Mouse (Mus musculus) liver, postnatal 0 days (tissue): ENCODE data around the gene Dzip1l. TPM values are rescaled to one million over a fixed set of nuclear protein-coding genes. Genes with fewer than 3 reads are reported as not detected.

Experiments
- ATAC-seq: fragments of 200-750 bp; cut with Nextera tagmentation; 2 replicates; pipeline ENCODE4 v1.8.0; 2017; ENCODE audit warnings: mild to moderate bottlenecking, moderate library complexity
- DNase-seq: peaks from one replicate; pipeline ENCODE4 v3.0.0-alpha.2; 2016
- H3K27ac ChIP-seq: fragments of 300-500 bp; sonication (generic); 2 replicates; pipeline ENCODE4 v1.5.1; 2014; ENCODE audit warnings: antibody characterized with exemption, moderate library complexity, mild to moderate bottlenecking, low read depth
- H3K27me3 ChIP-seq: fragments of 300-500 bp; sonication (generic); 2 replicates; pipeline ENCODE4 v1.6.1; 2014; ENCODE audit warnings: low read length, control low read depth, mixed read lengths; ENCODE audit not compliant: insufficient read depth
- H3K36me3 ChIP-seq: fragments of 300-500 bp; sonication (generic); replicated peaks from 2 replicates; pipeline ENCODE4 v1.6.1; 2014; ENCODE audit warnings: mild to moderate bottlenecking, control low read depth, low read length, moderate library complexity, mixed read lengths; ENCODE audit not compliant: insufficient read depth
- H3K4me1 ChIP-seq: fragments of 300-500 bp; sonication (generic); 2 replicates; pipeline ENCODE4 v1.6.1; 2014; ENCODE audit warnings: antibody characterized with exemption, mild to moderate bottlenecking, control low read depth; ENCODE audit not compliant: insufficient read depth
- H3K4me2 ChIP-seq: fragments of 300-500 bp; sonication (generic); 2 replicates; pipeline ENCODE4 v1.6.1; 2014; ENCODE audit warnings: low read depth, mild to moderate bottlenecking, low read length, moderate library complexity, mixed read lengths
- H3K4me3 ChIP-seq: fragments of 300-500 bp; sonication (generic); 2 replicates; pipeline ENCODE4 v1.5.1; 2014; ENCODE audit warnings: low read depth, low read length
- H3K9ac ChIP-seq: fragments of 300-500 bp; sonication (generic); replicated peaks from 2 replicates; pipeline ENCODE4 v1.6.1; 2014; ENCODE audit warnings: mild to moderate bottlenecking, moderate library complexity
- H3K9me3 ChIP-seq: fragments of 300-500 bp; sonication (generic); 2 replicates; pipeline ENCODE4 v1.6.1; 2016; ENCODE audit warnings: mild to moderate bottlenecking, control low read depth, low read length, mixed read lengths
- CTCF ChIP-seq: sonication (generic); IDR thresholded peaks from 2 replicates; pipeline ENCODE4 v1.5.1; 2016; ENCODE audit warnings: antibody characterized with exemption, low read depth
- EP300 ChIP-seq: IDR thresholded peaks from 2 replicates; pipeline ENCODE4 v1.6.1; 2016; ENCODE audit warnings: antibody characterized with exemption, low read depth, mild to moderate bottlenecking
- WGBS: fragments of 180-500 bp; shearing (Covaris S2); extraction: QIAGEN DNeasy Blood & Tissue Kit; methylation state at CpG from one replicate; pipeline ENCODE4 v1.1.7; 2014; ENCODE audit not compliant: insufficient replicate concordance; 5-methylcytosine and 5-hydroxymethylcytosine counted together
- polyA plus RNA-seq: library from polyadenylated mRNA; unstranded; fragments of >200 nt; fragmentation: Nextera tagmentation; extraction: Ambion mirVana; gene quantifications from 2 replicates; pipeline ENCODE4 v1.2.1, GENCODE M21; 2015

The Dzip1l gene
- polyA plus RNA-seq, 1 experiment from 2014 or later, result 0.73 TPM

DNA sequence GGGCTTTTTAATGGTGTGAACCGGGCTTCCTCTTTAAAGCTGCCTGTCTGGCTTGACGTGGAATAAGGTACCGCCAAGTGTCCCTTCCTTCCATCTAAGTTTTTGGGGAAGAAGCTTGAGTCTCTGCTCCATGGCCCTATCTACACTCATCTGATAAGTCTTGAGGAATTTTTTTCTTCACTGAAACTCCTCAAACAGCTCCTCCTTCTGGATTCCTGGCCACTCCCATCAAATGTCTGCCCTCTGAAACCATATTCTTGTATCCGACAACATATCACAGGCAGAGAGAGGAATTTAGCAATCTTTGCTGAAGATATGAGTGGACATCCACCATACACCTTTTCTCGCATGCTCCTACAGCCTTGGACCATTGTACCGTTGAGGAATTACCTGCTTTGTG is 77.0 kb downstream of the Dzip1l start:
- Histone ChIP-seq H3K4me1 (peaks cover 2% of the 10 kb centered on the region; the same call in 1 of the 2 replicates), H3K4me3 (no peak overlapping the region), H3K9ac (no peak overlapping the region), H3K9me3 (no peaks in the 10 kb centered on the region), H3K4me2 (no peak overlapping the region), H3K36me3 (no peaks in the 10 kb centered on the region), H3K27ac (no peak overlapping the region), H3K27me3 (no peaks in the 10 kb centered on the region)
- DNase-seq (no peak), ATAC-seq (no peak)
- 78% methylated on average over 6 of the region's 6 CpGs for WGBS
- TF ChIP-seq EP300 (no peak), CTCF (no peak)

DNA sequence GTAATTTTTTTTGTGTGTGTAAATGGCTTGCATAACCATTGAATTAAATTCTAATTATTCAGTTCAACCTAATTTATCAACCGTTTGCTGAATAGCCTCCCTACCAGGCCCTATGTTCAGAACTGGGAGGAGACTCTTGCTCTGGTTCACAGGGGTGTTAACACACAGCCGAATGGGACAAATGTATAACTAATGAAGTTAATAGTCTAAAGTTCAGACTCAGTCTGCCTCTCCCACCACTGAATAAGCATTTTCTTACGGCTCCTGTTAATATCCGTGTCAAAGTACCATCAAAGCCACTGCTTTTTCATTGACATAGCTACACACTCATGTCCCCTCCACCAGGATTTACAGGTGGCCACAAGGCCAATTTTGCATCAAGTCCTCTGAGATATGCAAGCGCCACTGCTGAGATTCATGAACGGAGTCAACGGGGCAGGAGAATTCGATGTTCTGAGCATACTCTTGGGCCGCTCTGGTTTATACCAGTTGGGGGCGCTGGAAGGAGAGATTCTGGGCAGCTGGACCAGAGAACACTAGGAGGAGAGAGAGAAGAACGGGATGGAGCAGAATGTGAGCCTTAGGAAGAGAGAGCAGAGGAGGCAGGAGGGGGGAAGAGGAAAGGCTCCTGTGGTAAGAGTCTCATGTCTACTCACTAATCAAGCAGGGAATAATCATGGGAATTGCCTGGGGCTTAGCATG is 78.3 kb downstream of the Dzip1l start:
- Histone ChIP-seq H3K4me2 (no peak overlapping the region), H3K36me3 (no peaks in the 10 kb centered on the region), H3K4me1 (no peaks in the 10 kb centered on the region), H3K27ac (no peak overlapping the region), H3K9me3 (no peaks in the 10 kb centered on the region), H3K4me3 (no peak overlapping the region), H3K9ac (no peak overlapping the region), H3K27me3 (no peaks in the 10 kb centered on the region)
- no peak for ATAC-seq
- DNase-seq, result no peak
- no peak for TF ChIP-seq CTCF
- no peak for TF ChIP-seq EP300
- 68% methylated on average over 11 of the region's 11 CpGs for WGBS

DNA sequence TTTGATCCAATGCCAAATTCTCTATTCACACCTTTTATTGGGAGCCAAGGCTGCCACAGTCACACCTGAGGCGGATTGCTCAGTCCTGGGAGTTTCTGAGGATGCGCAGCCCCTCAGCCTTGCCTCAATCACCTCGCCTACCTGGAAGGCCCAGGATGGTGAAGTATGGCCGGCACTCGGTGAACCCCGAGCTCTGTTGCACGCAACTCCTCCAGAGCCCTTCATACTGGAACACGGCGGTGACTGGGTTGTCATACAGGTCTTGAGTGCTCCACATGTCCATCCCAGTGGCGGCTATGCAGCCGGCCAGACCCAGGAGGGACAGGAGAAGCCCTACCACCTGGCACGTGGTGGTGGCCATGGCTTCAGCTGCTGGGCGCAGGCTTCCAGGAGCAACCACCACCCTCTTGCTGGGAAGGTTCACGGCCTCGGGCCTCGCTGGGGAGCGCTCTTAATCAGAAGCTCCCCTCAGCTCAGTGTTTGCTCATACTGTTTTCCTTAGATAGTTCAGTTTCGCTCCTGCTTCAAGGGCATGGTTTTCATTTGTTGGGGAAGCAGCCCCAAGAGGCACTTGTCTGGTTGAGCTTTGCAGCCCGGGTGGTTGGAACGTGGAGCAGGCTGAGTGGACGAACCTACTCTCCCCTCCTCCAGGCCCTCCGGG is 80.4 kb downstream of the Dzip1l start:
- H3K4me2 ChIP-seq, result no peak overlapping the region
- no peaks in the 10 kb centered on the region for H3K9me3 ChIP-seq
- no peak for ATAC-seq
- DNase-seq, result no peak
- 74% methylated on average over 22 of the region's 22 CpGs for WGBS
- no peak overlapping the region for H3K4me3 ChIP-seq
- no peak overlapping the region for H3K27ac ChIP-seq
- no peaks in the 10 kb centered on the region for H3K27me3 ChIP-seq
- no peak overlapping the region for H3K9ac ChIP-seq
- H3K4me1 ChIP-seq, result no peaks in the 10 kb centered on the region
- no peak for TF ChIP-seq EP300
- no peak for TF ChIP-seq CTCF
- H3K36me3 ChIP-seq, result no peaks in the 10 kb centered on the region

DNA sequence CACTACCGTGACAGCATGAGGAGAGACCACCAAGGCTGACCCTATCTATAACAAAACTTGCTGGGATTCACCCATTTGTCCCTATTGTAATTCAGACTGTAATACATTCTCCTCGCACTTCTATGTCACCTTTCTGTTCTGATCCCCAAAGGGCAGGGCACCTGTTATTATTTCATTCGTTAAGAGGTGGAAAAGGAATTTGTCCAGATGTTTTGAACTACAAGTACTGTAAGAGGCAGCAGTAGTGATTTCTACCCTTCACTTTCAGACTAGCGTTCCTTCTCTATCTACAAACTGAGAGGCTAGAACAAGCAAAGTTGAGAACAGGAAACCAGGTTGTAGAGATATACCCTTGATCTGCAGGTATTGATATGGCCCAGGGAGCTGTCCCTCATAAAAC is 81.0 kb downstream of the Dzip1l start:
- no peaks in the 10 kb centered on the region for H3K4me1 ChIP-seq

DNA sequence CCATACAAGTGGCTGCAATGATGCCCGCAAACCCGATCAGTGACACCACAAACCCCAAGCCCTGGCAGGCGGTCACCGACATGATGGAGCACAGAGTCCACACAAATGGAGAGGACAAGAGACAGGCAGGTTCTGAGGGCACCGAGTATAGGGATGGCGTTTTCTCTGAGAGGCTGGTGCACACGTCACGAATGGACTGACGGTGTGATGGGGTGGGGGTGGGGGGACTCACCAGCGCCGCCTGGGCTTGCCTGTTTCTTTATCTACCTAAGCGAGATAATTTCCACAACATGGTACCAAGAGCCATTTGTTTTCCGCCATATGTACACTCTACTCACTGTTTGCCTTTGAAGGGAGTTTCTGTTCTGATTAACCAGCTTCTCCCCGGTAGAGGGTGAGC is 87.8 kb downstream of the Dzip1l start, which contains the start of gene Cldn18:
Gene Cldn18, minus strand, starts transcription at position 134 of the 400 bp plus-strand sequence.
- Histone ChIP-seq H3K27ac (no peak within 1 kb of the TSS), H3K9me3 (no peaks in the 10 kb centered on the region), H3K27me3 (no peaks in the 10 kb centered on the region), H3K36me3 (no peaks in the 10 kb centered on the region), H3K9ac (no peak within 1 kb of the TSS), H3K4me1 (no peaks in the 10 kb centered on the region), H3K4me3 (no peak within 1 kb of the TSS), H3K4me2 (no peak within 1 kb of the TSS)
- 84% methylated on average over 14 of the region's 14 CpGs for WGBS
- ATAC-seq, result no peak
- no peak for TF ChIP-seq EP300
- no peak for TF ChIP-seq CTCF
- no peak for DNase-seq

More for the DNA sequence above, 81.0 kb downstream of the Dzip1l start:
- ATAC-seq, result no peak
- Histone ChIP-seq H3K36me3 (no peaks in the 10 kb centered on the region), H3K9ac (no peak overlapping the region), H3K27ac (no peak overlapping the region), H3K4me3 (no peak overlapping the region), H3K9me3 (no peaks in the 10 kb centered on the region), H3K27me3 (no peaks in the 10 kb centered on the region), H3K4me2 (no peak overlapping the region)
- TF ChIP-seq CTCF (no peak), EP300 (no peak)
- 70% methylated on average over 4 of the region's 4 CpGs for WGBS
- no peak for DNase-seq

Other genes starting within 250 kb of the Dzip1l start
- 1.0 and 1.5 TPM in 2 replicates for gene Mras, start 192.1 kb upstream of the Dzip1l start, polyA plus RNA-seq
- gene Nme9, start 178.0 kb upstream of the Dzip1l start, polyA plus RNA-seq, result not detected in 2 replicates
- gene Armc8, start 60.6 kb upstream of the Dzip1l start, polyA plus RNA-seq, result 6.6 and 7.9 TPM in 2 replicates
- 9.3 and 9.6 TPM in 2 replicates for gene Dbr1, start 53.7 kb upstream of the Dzip1l start, polyA plus RNA-seq
- not detected in 2 replicates for gene A4gnt, start 17.0 kb upstream of the Dzip1l start, polyA plus RNA-seq
- gene Cldn18, start 87.8 kb downstream of the Dzip1l start, polyA plus RNA-seq, result 0.12 TPM in 1 of 2 replicates, not detected in the other
- not detected in 2 replicates for gene Sox14, start 246.7 kb downstream of the Dzip1l start, polyA plus RNA-seq